ENCODE assay signal across 17 mouse cellular contexts in the genomic region with DNA sequence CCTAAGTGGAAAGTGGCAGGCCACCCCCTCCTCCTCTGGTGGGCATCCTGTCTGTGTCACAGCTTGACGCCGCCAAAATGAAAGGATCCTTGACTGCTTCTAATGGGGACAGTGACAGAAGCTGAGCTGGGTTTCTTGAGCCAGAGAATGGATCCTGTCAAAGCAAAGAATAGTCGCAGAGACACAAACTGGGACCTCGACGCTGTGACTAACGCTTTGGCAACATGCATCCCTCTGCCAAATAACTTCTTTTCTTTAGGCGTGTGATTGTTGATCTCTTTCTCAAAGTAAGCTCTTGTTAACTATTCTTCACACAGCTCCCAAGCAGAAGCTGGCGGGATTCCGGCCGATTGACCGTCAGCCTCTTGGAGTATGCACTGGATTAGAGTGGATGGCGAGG. TPM values are rescaled to one million over a fixed set of nuclear protein-coding genes. Genes with fewer than 3 reads are reported as not detected.
A peak's percentile ranks its signal among the peaks of the same experiment; 100 is the strongest.
DNase-seq lines count a peak whose midpoint lies in the region; ATAC-seq and TF ChIP-seq lines count a peak whose summit lies in the region.
"Had no signal": no experiment of that assay in that cellular context is flagged by ENCODE, and none has a peak within 500 bp of the region (broad histone marks: within the 10 kb centered on the region; RNA-seq: fewer than 3 reads in every experiment).

No protein-coding gene starts in this region.

- no peak overlapping the region for H3K9ac ChIP-seq in midbrain, embryonic 15.5 days
- no peak overlapping the region for H3K9ac ChIP-seq in midbrain, postnatal 0 days (replicated peaks; ENCODE audit: low read length, poor library complexity, severe bottlenecking)
- H3K9ac ChIP-seq: embryonic facial prominence, embryonic 13.5 days; liver, embryonic 14.5 days; neural tube, embryonic 13.5 days; stomach, embryonic 15.5 days had no signal

- H3K9me3 ChIP-seq in midbrain, embryonic 10.5 days (replicated peaks) = 0 out of 2 replicates have a peak, but pooled peaks cover 4% of the 10 kb centered on the region
- no peaks in the 10 kb centered on the region for H3K9me3 ChIP-seq in midbrain, embryonic 15.5 days
- no peaks in the 10 kb centered on the region for H3K9me3 ChIP-seq in midbrain, postnatal 0 days (ENCODE audit: low read length)
- H3K9me3 ChIP-seq: embryonic facial prominence, embryonic 13.5 days; neural tube, embryonic 13.5 days; stomach, embryonic 15.5 days had no signal

- H3K36me3 ChIP-seq in midbrain, embryonic 10.5 days = peaks cover 63% of the 10 kb centered on the region
- peaks cover 18% of the 10 kb centered on the region; the same call in 1 of the 2 replicates for H3K36me3 ChIP-seq in midbrain, embryonic 15.5 days (replicated peaks)
- H3K36me3 ChIP-seq in midbrain, postnatal 0 days (ENCODE audit: insufficient read depth, low read length) = peaks cover 4% of the 10 kb centered on the region; the same call in 1 of the 2 replicates

- H3K27me3 ChIP-seq in midbrain, embryonic 10.5 days (ENCODE audit: low read depth, poor library complexity, severe bottlenecking) = no peaks in the 10 kb centered on the region
- H3K27me3 ChIP-seq in midbrain, embryonic 15.5 days (replicated peaks) = no peaks in the 10 kb centered on the region
- H3K27me3 ChIP-seq in midbrain, postnatal 0 days (ENCODE audit: insufficient read depth, low read length) = no peaks in the 10 kb centered on the region
- H3K27me3 ChIP-seq: embryonic facial prominence, embryonic 13.5 days; neural tube, embryonic 13.5 days; stomach, embryonic 15.5 days had no signal

- H3K27ac ChIP-seq in midbrain, embryonic 10.5 days (replicated peaks) = no peak overlapping the region
- H3K27ac ChIP-seq in midbrain, embryonic 15.5 days = no peak overlapping the region
- H3K27ac ChIP-seq in midbrain, postnatal 0 days (ENCODE audit: low read depth, low read length) = no peak overlapping the region
- H3K27ac ChIP-seq: embryonic facial prominence, embryonic 13.5 days; liver, embryonic 14.5 days; neural tube, embryonic 13.5 days; stomach, embryonic 15.5 days had no signal

- peak; percentile 42 for DNase-seq in midbrain, embryonic 10.5 days (ENCODE audit: low spot score)
- DNase-seq in brain, embryonic 14.5 days (ENCODE audit: low read depth) = peak; percentile 83
- DNase-seq in embryo, embryonic 11 days = peak; percentile 29
- peak; percentile 85 for DNase-seq in midbrain, postnatal 0 days (ENCODE audit: low spot score)
- DNase-seq: gastrocnemius, postnatal 25 days; kidney, adult 18-20 months; kidney, postnatal 14 days; retina, postnatal 1 day had no signal

- 76% methylated on average over 12 of the region's 12 CpGs for WGBS in midbrain, embryonic 10.5 days
- 41% methylated on average over 12 of the region's 12 CpGs for WGBS in midbrain, embryonic 15.5 days
- 19% methylated on average over 12 of the region's 12 CpGs for WGBS in midbrain, postnatal 0 days

- peaks cover 39% of the 10 kb centered on the region for H3K4me1 ChIP-seq in midbrain, embryonic 10.5 days
- H3K4me1 ChIP-seq in midbrain, embryonic 15.5 days = peaks cover 29% of the 10 kb centered on the region
- 0 out of 2 replicates have a peak, but pooled peaks cover 6% of the 10 kb centered on the region for H3K4me1 ChIP-seq in midbrain, postnatal 0 days (ENCODE audit: insufficient read depth, low read length)

- no peak overlapping the region for H3K4me2 ChIP-seq in midbrain, embryonic 15.5 days
- H3K4me2 ChIP-seq in midbrain, postnatal 0 days (ENCODE audit: low read depth, low read length, poor library complexity, severe bottlenecking) = no peak overlapping the region
- H3K4me2 ChIP-seq: embryonic facial prominence, embryonic 13.5 days; heart, embryonic 11.5 days; neural tube, embryonic 13.5 days; stomach, embryonic 15.5 days had no signal

- TF ChIP-seq POLR2A in brain, embryonic 14.5 days (IDR thresholded peaks at IDR 0.05; ENCODE audit: borderline replicate concordance, extremely low read depth, insufficient read depth, insufficient read length, poor library complexity, severe bottlenecking) = no peak

- no peak for TF ChIP-seq CTCF in brain, embryonic 14.5 days (IDR thresholded peaks at IDR 0.05; ENCODE audit: borderline replicate concordance, extremely low read depth, insufficient read depth, insufficient read length)
- no peak for TF ChIP-seq CTCF in midbrain, postnatal 0 days (IDR thresholded peaks at IDR 0.05)

- ATAC-seq in midbrain, embryonic 15.5 days (replicated peaks) = no peak
- no peak; the same call in 1 of the 2 replicates for ATAC-seq in midbrain, postnatal 0 days (ENCODE audit: low FRiP score)
- no peak for ATAC-seq in megakaryocyte, adult 5-6 weeks (ENCODE audit: poor library complexity, severe bottlenecking)
- no peak for ATAC-seq in CD4-positive, CD25-positive, alpha-beta regulatory T cell, adult 4 months
- ATAC-seq: lung, postnatal 0 days had no signal

- no peak overlapping the region for H3K4me3 ChIP-seq in midbrain, embryonic 10.5 days
- H3K4me3 ChIP-seq in midbrain, embryonic 15.5 days = no peak overlapping the region
- H3K4me3 ChIP-seq in midbrain, postnatal 0 days (ENCODE audit: low read depth, low read length) = no peak overlapping the region
- H3K4me3 ChIP-seq: embryonic facial prominence, embryonic 13.5 days; neural tube, embryonic 13.5 days; stomach, embryonic 15.5 days had no signal

RNA-seq across cellular contexts. Expression of a gene that starts 3.9 kb away (rescaled TPM):
- polyA plus RNA-seq in midbrain, embryonic 10.5 days (2016; fragmentation: Nextera tagmentation; extraction: Ambion mirVana) = 3.7 and 3.9 TPM in 2 replicates
- 4.9 and 5.3 TPM in 2 replicates for polyA plus RNA-seq in midbrain, embryonic 15.5 days (2015; fragmentation: Nextera tagmentation; extraction: Ambion mirVana)
- polyA plus RNA-seq in brain, embryonic 14.5 days (2012; rRNA removed) = 11.0 and 14.7 TPM in 2 replicates
- total RNA-seq in midbrain, postnatal 0 days (2014; rRNA removed) = 9.2 and 9.8 TPM in 2 replicates
- polyA plus RNA-seq in midbrain, postnatal 0 days (2015; fragmentation: Nextera tagmentation; extraction: Ambion mirVana) = 3.0 and 3.8 TPM in 2 replicates
- total RNA-seq in megakaryocyte, adult 5-6 weeks (2015) = 25.9 and 26.6 TPM in 2 replicates
- 4.9 and 7.0 TPM in 2 replicates for total RNA-seq in megakaryocyte, adult 5-6 weeks (2017)
- 10 to 100 TPM; 13.5 to 13.9 TPM for polyA plus RNA-seq in CD4-positive, CD25-positive, alpha-beta regulatory T cell, adult 4 months (2017; shearing (Covaris generic))

RNA-seq across cellular contexts. Expression of a gene that starts 30.7 kb away (rescaled TPM):
- 1.3 TPM in 2 replicates for polyA plus RNA-seq in midbrain, embryonic 10.5 days (2016; fragmentation: Nextera tagmentation; extraction: Ambion mirVana)
- 9.1 and 9.2 TPM in 2 replicates for polyA plus RNA-seq in midbrain, embryonic 15.5 days (2015; fragmentation: Nextera tagmentation; extraction: Ambion mirVana)
- 22.0 and 33.5 TPM in 2 replicates for polyA plus RNA-seq in brain, embryonic 14.5 days (2012; rRNA removed)
- total RNA-seq in midbrain, postnatal 0 days (2014; rRNA removed) = 39.0 and 40.8 TPM in 2 replicates
- polyA plus RNA-seq in midbrain, postnatal 0 days (2015; fragmentation: Nextera tagmentation; extraction: Ambion mirVana) = 10.9 and 11.4 TPM in 2 replicates
- total RNA-seq in megakaryocyte, adult 5-6 weeks (2015) = 0.25 and 0.49 TPM in 2 replicates
- total RNA-seq in megakaryocyte, adult 5-6 weeks (2017) = 0.51 TPM in 1 of 2 replicates, not detected in the other
- under 1 TPM in 1 of 2 experiments, not detected in 1; 0.48 TPM for polyA plus RNA-seq in CD4-positive, CD25-positive, alpha-beta regulatory T cell, adult 4 months (2017; shearing (Covaris generic))

RNA-seq across cellular contexts. Expression of a gene that starts 40.3 kb away (rescaled TPM):
- 53.3 and 67.8 TPM in 2 replicates for polyA plus RNA-seq in midbrain, embryonic 10.5 days (2016; fragmentation: Nextera tagmentation; extraction: Ambion mirVana)
- 3.9 and 4.2 TPM in 2 replicates for polyA plus RNA-seq in midbrain, embryonic 15.5 days (2015; fragmentation: Nextera tagmentation; extraction: Ambion mirVana)
- polyA plus RNA-seq in brain, embryonic 14.5 days (2012; rRNA removed) = 4.5 and 6.2 TPM in 2 replicates
- total RNA-seq in midbrain, postnatal 0 days (2014; rRNA removed) = 0.19 and 0.44 TPM in 2 replicates
- polyA plus RNA-seq in midbrain, postnatal 0 days (2015; fragmentation: Nextera tagmentation; extraction: Ambion mirVana) = 0.52 and 0.65 TPM in 2 replicates
- total RNA-seq in megakaryocyte, adult 5-6 weeks (2015) = 26.4 and 31.3 TPM in 2 replicates
- total RNA-seq in megakaryocyte, adult 5-6 weeks (2017) = 26.5 and 27.5 TPM in 2 replicates
- 1 to 10 TPM; 4.1 to 8.5 TPM for polyA plus RNA-seq in CD4-positive, CD25-positive, alpha-beta regulatory T cell, adult 4 months (2017; shearing (Covaris generic))

Comparison
In these comparisons a context has a peak if more than half of its experiments do, and no peak if none do; other contexts are left out.
1. DNase-seq: peak in every context shown above with its lines; median percentile 85 in midbrain, postnatal 0 days; 83 in brain, embryonic 14.5 days; 42 in midbrain, embryonic 10.5 days; 29 in embryo, embryonic 11 days.